Mouse (Mus musculus): ENCODE results near the gene Sik1.
A peak's percentile ranks its signal among the peaks of the same experiment; 100 is the strongest.

Sik1 gene

DNA sequence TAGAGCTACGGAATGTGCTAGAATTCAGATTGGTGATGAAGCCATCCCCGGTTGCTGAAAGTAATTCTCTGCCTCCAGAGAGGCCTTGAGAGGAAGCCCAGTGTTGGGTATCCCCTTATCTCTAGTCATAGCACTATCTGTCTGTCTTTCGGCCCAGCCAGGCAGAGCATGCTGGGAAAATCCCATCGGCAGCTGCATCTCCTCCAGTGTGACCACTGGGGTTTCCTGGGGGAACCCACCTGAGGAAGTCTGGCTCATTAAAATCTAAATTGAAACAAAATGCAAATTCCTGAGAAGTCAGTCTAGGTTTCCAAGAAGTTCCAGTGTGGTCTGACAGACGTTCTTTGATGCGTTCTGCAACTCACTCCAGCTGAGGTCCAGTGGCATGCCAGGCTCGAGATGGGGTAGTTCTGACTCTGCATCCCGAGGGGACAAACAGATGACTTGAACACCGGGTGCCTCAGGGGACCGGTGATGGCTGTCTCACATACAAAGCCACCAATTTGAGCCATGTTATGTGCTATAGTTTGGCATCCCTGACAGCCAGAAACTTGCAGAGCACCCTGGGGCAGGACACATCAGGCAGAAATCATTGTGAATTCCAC is 19.8 kb upstream of the Sik1 start:
- DNase-seq (ENCODE audit: low spot score) = no peak

DNA sequence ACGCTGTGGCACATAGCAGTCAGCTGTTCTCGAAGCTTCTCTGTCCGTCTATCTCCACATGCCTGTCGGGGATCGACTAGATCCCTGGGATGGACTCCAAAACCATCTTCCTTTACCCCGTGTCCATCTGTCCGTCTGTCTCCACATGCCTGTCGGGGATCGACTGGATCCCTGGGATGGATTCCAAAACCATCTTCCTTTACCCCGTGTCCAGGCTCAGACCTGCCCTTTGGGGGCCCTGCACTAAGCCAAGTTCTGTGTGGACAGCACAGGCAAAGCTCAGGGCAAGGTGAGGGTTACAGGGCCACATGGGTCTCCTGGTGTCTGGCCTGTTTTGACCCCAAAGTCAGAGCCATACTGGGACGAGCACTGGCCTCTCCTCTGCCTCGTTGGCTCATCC is 19.1 kb upstream of the Sik1 start:
- no peak for DNase-seq (ENCODE audit: low spot score)

DNA sequence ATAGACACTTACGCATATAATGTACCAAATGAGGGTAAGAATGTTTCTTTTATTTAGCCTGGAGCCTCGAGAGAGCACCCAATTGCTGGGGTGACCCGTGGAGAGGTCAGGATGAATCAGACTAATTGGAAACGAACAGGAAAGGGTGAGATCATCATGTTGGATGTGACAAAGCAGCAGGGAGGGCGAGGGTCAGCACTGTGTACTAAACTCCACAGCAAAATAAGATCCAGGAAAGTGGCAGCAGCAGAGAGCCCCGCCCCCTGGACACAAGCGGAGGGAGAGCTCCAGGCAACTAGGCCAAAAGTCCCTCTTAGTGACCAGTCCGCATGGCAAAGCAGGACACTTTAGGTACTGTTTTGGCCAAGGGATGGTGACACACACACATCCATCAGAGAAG is 18.4 kb upstream of the Sik1 start:
- DNase-seq (ENCODE audit: low spot score) = no peak

DNA sequence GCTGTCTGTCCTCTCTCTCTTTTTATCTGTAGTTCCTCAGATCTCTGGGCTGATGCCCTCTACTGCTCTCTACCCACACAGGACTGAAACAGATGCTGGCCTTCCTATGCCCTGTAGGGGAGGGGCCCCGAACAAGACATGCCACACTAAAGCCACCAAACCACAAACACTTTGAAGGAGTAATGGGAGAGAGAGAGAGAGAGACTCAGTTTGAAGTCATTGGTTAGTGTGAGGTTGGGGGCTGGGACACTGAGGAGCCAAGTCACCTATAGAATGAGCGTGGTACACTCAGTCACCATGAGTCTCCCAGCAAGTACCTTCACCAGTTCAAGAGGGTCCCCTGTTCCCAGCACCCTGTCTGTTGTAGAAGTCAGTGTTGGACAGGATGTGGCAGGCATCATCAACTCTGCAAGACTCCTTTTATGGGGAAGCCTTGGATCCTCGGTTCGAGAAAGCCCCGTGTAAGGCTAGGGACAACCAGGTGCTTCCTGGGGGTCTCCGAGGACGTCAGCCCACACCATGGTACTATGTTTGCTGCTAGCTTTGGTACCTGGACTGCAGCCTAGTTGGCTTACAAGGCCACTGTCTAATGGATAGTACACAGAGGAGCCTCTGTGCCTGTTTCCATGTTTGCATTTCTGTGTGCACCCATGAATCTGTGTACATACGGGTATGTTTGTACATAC is 17.7 kb upstream of the Sik1 start:
- no peak for DNase-seq (ENCODE audit: low spot score)

DNA sequence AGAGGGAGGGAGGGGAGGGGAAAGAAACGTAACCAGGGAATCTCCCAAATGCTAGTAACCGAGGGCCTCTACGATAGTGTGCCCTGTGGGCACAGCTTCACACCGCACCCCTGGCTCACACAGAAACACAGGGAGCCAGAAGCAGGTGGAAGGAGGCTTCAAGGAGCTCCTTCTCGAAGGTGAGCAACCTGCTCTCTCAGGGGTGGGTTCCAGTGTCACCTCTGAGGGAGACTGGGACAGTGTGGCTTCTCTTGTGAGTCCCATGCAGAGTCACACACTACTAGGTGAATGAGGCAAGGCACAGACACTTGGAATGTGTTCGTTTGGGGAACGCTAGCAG is 17.2 kb upstream of the Sik1 start:
- no peak for DNase-seq (ENCODE audit: low spot score)

DNA sequence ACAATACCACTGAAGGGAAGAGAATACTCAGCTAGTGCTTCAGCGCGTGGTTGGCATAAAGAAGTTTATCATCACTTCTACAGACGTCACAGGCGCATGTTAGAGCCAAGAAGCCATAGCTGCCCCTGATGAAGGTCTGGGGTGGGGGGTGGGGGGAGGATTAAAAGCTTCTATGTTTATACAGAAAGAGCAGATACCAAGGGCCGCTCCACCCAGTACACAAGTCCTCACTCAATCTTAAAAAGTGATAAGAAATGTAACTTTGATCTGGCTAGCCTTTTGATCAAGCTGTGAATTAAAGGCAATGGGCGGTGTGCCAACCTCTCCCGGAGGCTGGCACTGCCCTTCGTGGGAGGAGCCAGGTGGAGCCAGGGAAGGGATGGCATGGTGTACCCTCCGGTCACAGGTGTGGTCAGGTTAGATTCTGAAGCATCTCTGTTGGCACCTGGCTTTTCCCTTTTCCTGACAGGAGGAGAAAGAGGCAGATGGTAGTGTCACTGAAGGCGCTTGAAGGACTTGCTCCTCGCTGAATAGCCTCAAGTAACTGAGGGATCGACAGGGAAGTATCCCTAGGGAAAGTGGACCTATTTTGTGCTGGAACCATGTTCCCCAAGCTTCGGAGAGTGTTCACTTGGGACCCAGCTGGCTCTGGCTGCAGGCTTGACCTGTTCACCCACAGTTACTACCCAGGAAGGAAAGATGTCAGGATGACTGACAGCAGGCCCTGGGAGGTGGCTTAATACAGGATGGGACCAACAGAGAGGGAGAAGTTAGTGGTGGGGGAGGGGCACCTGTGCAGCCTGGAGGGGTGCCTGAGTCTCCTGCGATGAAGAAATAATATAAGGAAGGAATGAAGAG is 16.6 kb upstream of the Sik1 start:
- no peak for DNase-seq (ENCODE audit: low spot score)

DNA sequence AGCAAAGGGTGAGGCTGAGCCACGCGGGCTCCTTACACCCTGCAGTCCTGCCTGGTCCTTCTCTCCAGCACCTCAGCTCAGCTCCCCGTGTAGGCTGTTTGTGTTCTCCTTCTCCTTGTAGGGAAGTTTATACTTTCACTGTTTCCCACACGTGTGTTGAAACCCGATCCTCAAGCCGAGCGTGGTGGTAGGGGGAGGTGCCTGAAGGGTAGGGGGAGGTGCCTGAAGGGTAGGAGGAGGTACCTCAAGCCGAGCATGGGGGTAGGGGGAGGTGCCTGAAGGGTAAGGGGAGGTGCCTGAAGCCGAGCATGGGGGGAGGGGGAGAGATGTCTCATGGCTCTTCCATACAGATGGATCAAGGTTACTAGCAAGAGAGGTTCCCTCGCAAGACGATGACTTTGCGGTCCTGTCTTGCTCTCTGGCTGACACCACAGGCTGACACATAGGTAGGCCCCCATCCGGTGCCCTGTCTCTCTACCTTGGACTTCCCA is 15.4 kb upstream of the Sik1 start:
- DNase-seq (ENCODE audit: low spot score) = no peak

DNA sequence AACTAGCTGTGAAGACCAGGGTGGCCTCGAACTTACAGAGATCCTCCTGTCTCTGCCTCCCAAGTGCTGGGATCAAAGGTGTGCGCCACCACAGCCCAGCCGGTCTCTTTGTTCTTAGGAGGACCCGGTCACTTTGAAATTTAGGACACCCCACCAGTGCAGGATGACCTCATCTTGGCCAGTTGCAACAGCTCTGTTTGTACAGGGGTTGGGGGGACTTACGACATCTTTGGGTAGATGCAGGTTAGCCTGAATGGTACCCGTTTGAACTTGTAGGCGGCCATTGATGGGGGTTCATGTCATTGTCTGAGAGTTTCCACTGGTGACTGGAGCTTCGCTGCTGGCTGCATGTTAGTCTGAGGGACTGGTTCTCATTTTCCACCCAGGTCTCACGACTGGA is 14.8 kb upstream of the Sik1 start:
- no peak for DNase-seq (ENCODE audit: low spot score)

DNA sequence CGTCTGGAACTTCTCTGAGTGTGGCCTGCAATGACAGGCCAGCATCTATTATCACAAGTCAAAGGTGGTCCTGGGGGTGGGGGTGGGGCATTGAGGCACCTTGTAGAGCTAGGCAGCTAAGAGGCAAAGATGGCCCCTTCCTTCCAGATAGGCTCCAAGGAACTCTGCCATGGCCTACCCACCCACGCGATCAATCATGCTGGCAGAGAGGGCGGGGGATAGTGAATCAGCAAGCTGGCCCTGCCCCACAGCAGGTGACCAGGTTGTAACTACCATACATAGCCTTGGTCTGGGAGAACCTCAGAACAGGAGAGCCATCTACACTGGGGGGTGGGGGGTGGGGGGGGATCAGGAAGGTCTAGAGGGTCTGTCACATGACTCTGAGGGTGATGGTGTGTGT is 12.5 kb upstream of the Sik1 start:
- no peak for DNase-seq (ENCODE audit: low spot score)

DNA sequence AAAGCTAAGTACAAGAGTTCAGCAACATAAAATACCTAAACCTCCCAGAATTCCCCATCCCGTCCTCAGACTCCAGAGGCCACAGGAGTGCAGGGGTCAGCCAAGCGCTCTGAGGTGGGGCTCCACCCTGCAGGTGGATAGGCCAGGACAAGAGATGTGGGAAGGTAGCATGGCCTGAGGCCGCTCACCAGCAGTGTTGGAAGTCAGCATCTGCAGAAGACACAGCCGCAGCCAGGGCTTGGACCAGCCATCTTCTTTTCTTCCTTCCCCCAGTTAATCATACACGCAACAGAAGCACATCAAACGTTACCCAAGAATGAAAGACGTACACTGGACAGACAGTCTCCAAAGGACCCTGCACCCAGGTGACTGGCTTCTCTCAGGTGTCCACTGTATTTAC is 11.5 kb upstream of the Sik1 start:
- DNase-seq (ENCODE audit: low spot score) = no peak

DNA sequence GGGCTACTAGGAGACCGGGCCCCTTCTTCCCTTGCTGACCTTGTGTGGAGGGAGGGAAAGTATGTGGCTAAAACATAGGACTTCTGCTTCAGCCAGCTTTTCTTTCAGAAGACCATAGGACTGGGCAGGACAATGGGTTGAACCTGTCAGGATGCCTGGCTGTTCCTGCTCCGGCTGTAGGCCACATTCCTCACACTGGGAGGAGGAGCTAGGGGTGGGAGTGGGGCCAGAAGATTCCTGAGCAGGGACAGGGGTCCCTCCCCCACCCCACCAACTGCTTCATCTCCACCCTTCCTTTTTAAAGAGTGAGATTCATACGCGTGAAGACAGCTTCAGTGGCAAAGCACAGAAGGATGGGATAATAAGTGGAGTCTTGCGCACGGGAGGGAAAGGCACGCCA is 10.0 kb upstream of the Sik1 start:
- no peak for DNase-seq (ENCODE audit: low spot score)

DNA sequence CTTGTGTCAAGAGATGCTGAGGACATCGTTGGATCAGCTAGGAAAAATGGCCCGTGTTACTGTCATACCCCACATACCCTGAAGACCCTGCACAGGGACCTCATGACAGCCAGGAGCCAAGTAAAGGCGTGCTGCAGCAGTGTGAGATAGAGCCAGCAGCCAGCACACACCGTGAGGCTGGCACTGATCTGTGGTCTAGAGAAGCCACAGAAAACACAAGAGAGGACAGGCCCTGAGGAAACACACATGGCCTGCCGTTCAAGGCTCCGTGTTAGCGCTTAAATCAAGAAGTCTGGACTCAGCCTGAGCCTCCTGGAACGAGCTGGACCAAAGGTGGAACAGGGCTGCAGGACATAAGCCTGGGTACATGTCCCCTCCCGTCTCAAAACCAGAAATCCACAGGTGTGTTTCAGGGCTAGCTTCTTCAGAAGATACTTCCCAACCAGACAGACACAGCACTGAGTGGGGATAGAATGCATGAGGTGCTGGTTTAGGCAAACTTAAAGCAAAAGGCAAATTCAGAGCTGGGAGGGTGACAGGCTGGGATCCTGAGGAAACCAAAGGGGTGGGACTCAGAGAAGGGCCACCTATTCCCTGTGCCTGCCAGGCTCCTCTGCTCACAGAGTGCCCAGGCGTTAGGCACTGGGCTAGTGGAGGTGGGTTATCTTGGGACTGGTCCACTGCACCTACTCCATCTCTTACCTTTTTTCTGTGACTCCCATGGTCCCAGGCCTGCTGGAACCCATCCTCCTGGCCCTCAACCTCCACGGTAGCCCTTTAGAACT is 9.3 kb upstream of the Sik1 start:
- no peak for DNase-seq (ENCODE audit: low spot score)

DNA sequence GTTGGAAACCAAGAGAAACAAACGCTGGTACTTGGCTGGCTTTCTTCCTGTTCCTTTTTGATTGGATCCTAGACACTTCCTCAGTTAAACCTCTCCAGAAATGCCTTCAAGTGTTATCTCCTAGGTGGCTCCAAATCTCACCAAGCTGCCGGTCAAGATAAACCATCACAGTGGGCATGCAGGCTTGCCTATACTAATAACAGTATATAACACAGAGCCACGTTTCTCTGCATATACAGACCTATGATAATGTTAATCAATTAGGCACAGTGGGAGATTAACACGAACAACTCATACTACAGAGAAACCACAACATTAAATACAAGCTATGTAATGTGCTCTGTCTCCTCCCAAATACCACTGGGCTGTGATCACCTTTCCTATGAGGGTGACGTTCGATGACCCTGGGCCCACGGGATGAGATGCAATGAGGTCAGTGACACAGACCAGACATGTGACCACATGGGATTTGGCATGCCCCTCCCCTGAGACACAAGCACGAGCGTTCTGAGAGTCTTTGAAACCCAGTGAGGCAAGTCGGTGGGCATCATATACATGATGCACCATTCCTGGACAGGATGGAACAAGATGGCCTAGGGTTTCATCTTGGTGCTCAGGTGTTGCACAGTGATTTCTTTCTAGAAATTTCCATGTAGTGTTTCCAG is 7.7 kb upstream of the Sik1 start:
- no peak for DNase-seq (ENCODE audit: low spot score)

DNA sequence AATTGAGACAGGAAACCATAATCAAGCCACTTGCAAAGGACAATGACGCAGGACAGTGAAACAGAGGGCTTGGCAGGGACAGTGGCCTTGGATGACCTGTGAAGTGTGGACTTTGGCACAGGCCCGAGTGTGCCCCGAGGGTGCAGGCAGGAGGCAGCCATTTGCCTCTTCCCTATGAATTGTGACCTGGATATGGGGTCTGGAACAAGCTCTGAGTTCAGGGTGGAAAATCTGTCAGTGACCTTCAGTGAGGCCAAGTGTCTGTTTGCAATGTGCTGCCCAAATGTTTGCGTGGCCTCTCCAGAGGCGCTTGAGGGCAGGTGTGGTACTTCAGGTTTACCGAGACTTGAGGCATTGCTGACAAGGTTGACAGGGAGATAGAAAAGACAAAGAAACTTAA is 6.5 kb upstream of the Sik1 start:
- DNase-seq (ENCODE audit: low spot score) = no peak

DNA sequence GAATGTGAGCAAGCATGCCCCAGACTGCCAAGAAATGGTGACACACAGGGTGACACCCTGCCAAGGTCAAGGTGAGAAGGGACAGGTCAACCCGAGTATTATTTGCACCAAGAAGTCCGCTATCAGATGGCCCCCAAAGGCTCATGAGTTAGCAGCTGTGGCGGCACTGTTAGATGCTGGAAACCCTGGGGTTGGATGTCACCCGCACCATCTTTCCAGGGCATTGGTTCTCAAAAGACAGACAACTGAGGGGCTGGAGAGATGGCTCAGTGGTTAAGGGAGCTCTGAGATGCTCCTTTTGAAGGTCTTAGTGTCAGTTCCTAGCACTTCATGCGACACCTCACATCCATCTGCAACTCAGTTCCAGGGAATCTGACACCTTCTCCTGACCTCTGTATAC is 6.1 kb upstream of the Sik1 start:
- DNase-seq (ENCODE audit: low spot score) = no peak

DNA sequence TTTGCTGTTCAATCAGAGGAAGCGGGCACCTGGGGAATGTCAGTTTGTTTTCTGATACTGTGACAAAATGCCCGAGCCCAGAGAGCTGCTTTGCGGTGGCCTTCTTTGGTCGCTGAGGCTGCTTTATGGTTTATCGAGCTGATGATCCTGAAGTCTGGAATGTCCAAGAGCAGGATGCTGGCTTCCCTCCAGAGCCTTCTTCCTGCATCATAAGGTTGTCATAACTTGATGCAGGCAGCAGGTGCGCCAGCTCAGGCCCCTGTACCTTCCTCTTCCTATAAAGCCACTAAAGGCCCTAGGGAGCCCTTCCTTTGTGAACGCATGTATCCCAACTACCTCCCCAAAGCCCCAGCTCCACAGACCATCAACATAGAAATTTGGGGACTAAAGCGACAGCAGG is 5.3 kb upstream of the Sik1 start:
- no peak for DNase-seq (ENCODE audit: low spot score)

DNA sequence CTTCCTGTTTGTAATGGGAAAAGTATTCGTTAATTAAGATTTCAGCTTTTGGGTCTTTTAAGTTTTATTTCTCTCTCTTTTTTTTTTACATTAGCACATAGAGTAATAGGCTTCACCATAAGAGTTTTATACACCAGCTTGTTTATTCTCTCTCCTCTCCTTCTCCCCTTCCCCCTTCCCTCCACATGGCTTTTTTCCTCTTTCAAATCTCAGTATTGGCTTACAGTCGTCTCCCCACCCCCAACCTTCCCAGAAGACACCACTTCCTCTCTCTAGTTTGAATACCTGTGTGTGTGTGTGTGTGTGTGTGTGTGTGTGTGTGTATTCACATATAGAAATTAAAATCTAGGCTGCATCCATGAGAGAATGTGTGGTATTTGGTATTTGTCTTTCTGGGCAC is 3.8 kb upstream of the Sik1 start:
- no peak for DNase-seq (ENCODE audit: low spot score)

DNA sequence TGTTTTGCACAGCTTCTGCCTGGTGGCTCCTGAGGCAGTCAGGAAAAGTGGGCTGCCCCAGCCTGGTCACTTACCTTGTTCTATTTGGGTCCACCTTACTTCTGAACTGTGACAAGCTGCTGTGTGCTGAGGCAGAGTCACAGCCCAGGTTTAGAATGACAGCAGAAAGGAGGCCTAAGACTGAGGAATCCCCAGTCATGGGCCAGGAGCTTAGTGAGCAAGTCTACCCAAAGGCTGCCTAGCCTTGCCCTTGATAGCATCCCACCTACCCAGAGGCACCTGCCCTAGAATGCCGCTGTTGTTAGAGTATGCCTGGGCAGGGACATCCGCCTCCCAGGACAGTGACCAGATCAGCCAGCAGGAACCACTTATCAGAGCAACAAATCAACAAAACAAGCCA is 3.2 kb upstream of the Sik1 start:
- DNase-seq (ENCODE audit: low spot score) = no peak

DNA sequence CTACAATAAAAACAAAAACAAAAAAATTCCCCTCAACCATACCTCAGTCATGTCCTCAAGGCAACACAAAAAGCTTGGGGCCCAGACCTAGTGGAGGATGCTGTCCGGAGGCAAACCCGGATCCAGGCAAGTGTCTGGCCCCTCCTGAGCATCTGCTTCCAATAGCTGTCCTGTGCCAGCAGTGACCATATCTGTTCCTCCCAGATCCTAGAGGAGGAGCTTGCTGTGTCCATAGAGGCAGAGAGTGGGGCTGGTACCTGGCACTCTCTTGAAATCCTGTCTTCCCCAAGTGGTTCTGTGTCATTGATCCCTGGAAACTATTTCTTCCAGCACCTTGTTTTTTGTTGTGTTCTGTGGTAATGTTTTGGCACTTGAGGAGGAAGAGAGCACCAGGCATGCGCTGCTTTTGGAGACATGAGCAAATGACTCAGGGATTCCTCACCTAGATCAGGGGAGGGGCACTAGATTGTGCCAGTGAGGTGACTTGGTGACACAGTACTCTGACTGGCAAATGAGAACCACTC is 2.4 kb upstream of the Sik1 start:
- no peak for DNase-seq (ENCODE audit: low spot score)

DNA sequence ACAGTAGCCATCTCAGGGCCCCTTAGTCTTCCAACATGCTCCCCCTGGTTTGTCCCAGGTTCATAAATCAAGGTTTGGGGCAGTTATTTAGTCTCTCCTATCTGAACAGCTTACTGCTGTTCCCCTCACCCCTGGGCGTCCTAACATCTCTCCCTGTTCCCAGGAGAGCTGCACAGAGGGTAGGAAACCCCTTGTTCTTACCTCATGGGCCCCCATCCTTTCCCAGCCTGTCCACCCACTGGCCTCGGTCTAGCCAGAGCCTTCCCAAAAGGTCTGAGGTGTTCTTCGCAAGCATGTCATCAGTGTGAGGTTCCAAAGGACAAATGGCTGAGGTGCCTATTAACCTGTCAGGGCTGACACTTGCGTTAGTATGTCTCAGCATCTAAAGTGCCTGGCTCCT is 1.6 kb upstream of the Sik1 start:
- no peak for DNase-seq (ENCODE audit: low spot score)

DNA sequence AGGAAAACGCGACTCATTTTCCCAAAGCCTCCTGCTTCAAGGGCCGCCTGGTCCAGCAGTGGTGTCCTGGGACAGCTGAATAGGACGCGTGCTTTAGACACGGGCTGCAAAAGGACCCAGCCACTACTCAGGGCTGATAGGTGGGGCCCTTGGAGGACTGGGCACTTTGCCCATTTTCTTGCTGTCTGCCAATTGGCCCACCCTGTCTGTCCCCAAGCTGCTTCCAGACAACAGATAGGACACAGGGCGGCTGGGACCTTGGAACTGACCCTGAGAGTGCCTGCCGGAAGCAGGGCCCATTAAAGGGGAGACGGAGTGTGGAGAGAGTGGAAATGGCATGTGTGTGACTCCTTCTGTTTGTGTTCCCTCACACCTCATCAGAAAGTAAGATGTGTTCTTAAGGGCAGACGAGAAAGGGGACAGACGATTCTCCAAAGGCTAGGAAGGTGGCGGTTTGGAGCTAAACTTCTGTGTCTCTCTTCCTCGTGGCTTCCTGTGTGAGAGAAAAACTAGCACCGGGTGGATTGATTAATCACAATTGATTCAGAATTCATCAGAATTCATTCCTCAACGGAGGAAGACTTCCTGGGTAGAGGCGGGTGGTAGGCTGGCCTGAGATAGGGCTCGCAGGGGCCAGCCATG is 1.0 kb upstream of the Sik1 start:
- peak; percentile 54 for DNase-seq (ENCODE audit: low spot score)
